Mouse (Mus musculus) embryonic facial prominence, embryonic 15.5 days (tissue): ENCODE data around the gene Lef1. TPM values are rescaled to one million over a fixed set of nuclear protein-coding genes. Genes with fewer than 3 reads are reported as not detected.

Source experiments
- ATAC-seq: fragments of 200-750 bp; cut with Nextera tagmentation; 2 replicates; pipeline ENCODE4 v1.8.0; 2017; ENCODE audit warnings: low read depth, moderate TSS enrichment; ENCODE audit not compliant: insufficient number of reproducible peaks, low FRiP score, low TSS enrichment
- H3K27ac ChIP-seq: fragments of 300-500 bp; sonication (generic); replicated peaks from 2 replicates; pipeline ENCODE4 v1.5.1; 2015; ENCODE audit warnings: mild to moderate bottlenecking, inconsistent platforms
- H3K27me3 ChIP-seq: fragments of 300-500 bp; sonication (generic); 2 replicates; pipeline ENCODE4 v1.6.1; 2015; ENCODE audit warnings: inconsistent platforms
- H3K36me3 ChIP-seq: fragments of 300-500 bp; sonication (generic); 2 replicates; pipeline ENCODE4 v1.6.1; 2015; ENCODE audit warnings: mild to moderate bottlenecking, inconsistent platforms
- H3K4me1 ChIP-seq: fragments of 300-500 bp; sonication (generic); 2 replicates; pipeline ENCODE4 v1.6.1; 2015; ENCODE audit warnings: inconsistent platforms
- H3K4me2 ChIP-seq: fragments of 300-500 bp; sonication (generic); replicated peaks from 2 replicates; pipeline ENCODE4 v1.6.1; 2015; ENCODE audit warnings: mild to moderate bottlenecking, inconsistent platforms
- H3K4me3 ChIP-seq: fragments of 300-500 bp; sonication (generic); replicated peaks from 2 replicates; pipeline ENCODE4 v1.5.1; 2015; ENCODE audit warnings: mild to moderate bottlenecking, inconsistent platforms
- H3K9ac ChIP-seq: fragments of 300-500 bp; sonication (generic); 2 replicates; pipeline ENCODE4 v1.6.1; 2015; ENCODE audit warnings: inconsistent platforms
- H3K9me3 ChIP-seq: fragments of 300-500 bp; sonication (generic); replicated peaks from 2 replicates; pipeline ENCODE4 v1.6.1; 2016; ENCODE audit warnings: inconsistent platforms
- WGBS: fragments of 180-500 bp; shearing (Covaris S2); methylation state at CpG from one replicate; pipeline ENCODE4 v1.1.7; 2015; 5-methylcytosine and 5-hydroxymethylcytosine counted together
- polyA plus RNA-seq: library from polyadenylated mRNA; unstranded; fragments of >200 nt; fragmentation: Nextera tagmentation; extraction: Ambion mirVana; gene quantifications from 2 replicates; pipeline ENCODE4 v1.2.1, GENCODE M21; 2015

The Lef1 gene
- polyA plus RNA-seq, 1 experiment from 2014 or later = 53.1 TPM

GRCm38 (mm10) chr3:131139345-131140090, 29.2 kb downstream of the Lef1 start:
- no peak for ATAC-seq
- Histone ChIP-seq H3K4me3 (no peak overlapping the region), H3K4me2 (no peak overlapping the region; the same call in 1 of the 2 replicates), H3K36me3 (no peaks in the 10 kb centered on the region), H3K4me1 (peaks cover 57% of the 10 kb centered on the region), H3K27me3 (no peaks in the 10 kb centered on the region), H3K27ac (peak overlapping the region; percentile 51; the same call in 1 of the 2 replicates), H3K9ac (no peak overlapping the region), H3K9me3 (no peaks in the 10 kb centered on the region)
- WGBS = 40% methylated on average over 14 of the region's 14 CpGs

GRCm38 (mm10) chr3:131140091-131140462, 29.8 kb downstream of the Lef1 start:
- H3K4me1 ChIP-seq = peaks cover 54% of the 10 kb centered on the region
- no peaks in the 10 kb centered on the region for H3K36me3 ChIP-seq
- 0 out of 2 replicates have a peak overlapping the region, but pooled peaks have one; percentile 31 for H3K27ac ChIP-seq
- no peak overlapping the region for H3K4me2 ChIP-seq
- H3K9ac ChIP-seq = no peak overlapping the region
- H3K4me3 ChIP-seq = no peak overlapping the region
- H3K9me3 ChIP-seq = no peaks in the 10 kb centered on the region
- no peaks in the 10 kb centered on the region for H3K27me3 ChIP-seq
- no peak for ATAC-seq
- 86% methylated on average over 7 of the region's 7 CpGs for WGBS

GRCm38 (mm10) chr3:131141546-131141945, 31.3 kb downstream of the Lef1 start:
- Histone ChIP-seq H3K27me3 (no peaks in the 10 kb centered on the region), H3K9me3 (no peaks in the 10 kb centered on the region), H3K9ac (no peak overlapping the region), H3K4me2 (no peak overlapping the region), H3K36me3 (no peaks in the 10 kb centered on the region), H3K4me3 (no peak overlapping the region), H3K4me1 (peaks cover 46% of the 10 kb centered on the region), H3K27ac (no peak overlapping the region)
- no peak for ATAC-seq
- 33% methylated on average over 4 of the region's 4 CpGs for WGBS

- H3K9me3 ChIP-seq = no peaks in the 10 kb centered on the region
- H3K4me2 ChIP-seq = no peak overlapping the region
- ATAC-seq = no peak
- H3K27ac ChIP-seq = no peak overlapping the region
- H3K27me3 ChIP-seq = no peaks in the 10 kb centered on the region
- H3K36me3 ChIP-seq = no peaks in the 10 kb centered on the region
- H3K9ac ChIP-seq = no peak overlapping the region
- WGBS = 67% methylated on average over 2 of the region's 2 CpGs
- H3K4me3 ChIP-seq = no peak overlapping the region
- H3K4me1 ChIP-seq = peaks cover 19% of the 10 kb centered on the region
Observed at GRCm38 (mm10) chr3:131144250-131144649, 34.0 kb downstream of the Lef1 start.

GRCm38 (mm10) chr3:131152921-131153320, 42.6 kb downstream of the Lef1 start:
- Histone ChIP-seq H3K4me2 (no peak overlapping the region), H3K9me3 (no peaks in the 10 kb centered on the region), H3K27ac (no peak overlapping the region), H3K36me3 (no peaks in the 10 kb centered on the region), H3K4me1 (peaks cover 28% of the 10 kb centered on the region), H3K4me3 (no peak overlapping the region), H3K9ac (no peak overlapping the region), H3K27me3 (no peaks in the 10 kb centered on the region)
- no peak for ATAC-seq
- 95% methylated on average over 4 of the region's 4 CpGs for WGBS

- Histone ChIP-seq H3K4me2 (no peak overlapping the region), H3K9me3 (no peaks in the 10 kb centered on the region), H3K9ac (no peak overlapping the region), H3K27me3 (no peaks in the 10 kb centered on the region), H3K36me3 (no peaks in the 10 kb centered on the region), H3K4me1 (peaks cover 29% of the 10 kb centered on the region), H3K27ac (no peak overlapping the region), H3K4me3 (no peak overlapping the region)
- 74% methylated on average over 4 of the region's 4 CpGs for WGBS
- no peak for ATAC-seq
Observed at GRCm38 (mm10) chr3:131153896-131154295, 43.6 kb downstream of the Lef1 start.

GRCm38 (mm10) chr3:131154576-131154975, 44.3 kb downstream of the Lef1 start:
- no peak for ATAC-seq
- WGBS = 72% methylated on average over 9 of the region's 9 CpGs
- H3K9ac ChIP-seq = no peak overlapping the region

GRCm38 (mm10) chr3:131155066-131155465, 44.8 kb downstream of the Lef1 start:
- no peak for ATAC-seq
- no peaks in the 10 kb centered on the region for H3K36me3 ChIP-seq
- H3K27ac ChIP-seq = no peak overlapping the region
- 62% methylated on average over 7 of the region's 7 CpGs for WGBS
- H3K27me3 ChIP-seq = no peaks in the 10 kb centered on the region
- H3K4me3 ChIP-seq = no peak overlapping the region
- no peak overlapping the region for H3K4me2 ChIP-seq
- H3K4me1 ChIP-seq = peaks cover 34% of the 10 kb centered on the region
- no peaks in the 10 kb centered on the region for H3K9me3 ChIP-seq
- H3K9ac ChIP-seq = no peak overlapping the region

More at GRCm38 (mm10) chr3:131154576-131154975, 44.3 kb downstream of the Lef1 start:
- Histone ChIP-seq H3K4me2 (no peak overlapping the region), H3K27me3 (no peaks in the 10 kb centered on the region), H3K36me3 (no peaks in the 10 kb centered on the region), H3K4me1 (peaks cover 34% of the 10 kb centered on the region), H3K27ac (no peak overlapping the region), H3K9me3 (no peaks in the 10 kb centered on the region), H3K4me3 (no peak overlapping the region)

GRCm38 (mm10) chr3:131155657-131156056, 45.4 kb downstream of the Lef1 start:
- H3K27me3 ChIP-seq = no peaks in the 10 kb centered on the region
- no peak overlapping the region for H3K9ac ChIP-seq
- H3K4me1 ChIP-seq = peaks cover 39% of the 10 kb centered on the region
- no peaks in the 10 kb centered on the region for H3K9me3 ChIP-seq
- ATAC-seq = no peak
- WGBS = 42% methylated on average over 3 of the region's 3 CpGs
- no peaks in the 10 kb centered on the region for H3K36me3 ChIP-seq
- no peak overlapping the region for H3K4me3 ChIP-seq
- H3K4me2 ChIP-seq = no peak overlapping the region
- no peak overlapping the region for H3K27ac ChIP-seq

- Histone ChIP-seq H3K9ac (no peak overlapping the region), H3K4me3 (no peak overlapping the region), H3K27me3 (no peaks in the 10 kb centered on the region), H3K36me3 (no peaks in the 10 kb centered on the region), H3K4me1 (peaks cover 46% of the 10 kb centered on the region), H3K4me2 (no peak overlapping the region; the same call in 1 of the 2 replicates), H3K9me3 (no peaks in the 10 kb centered on the region), H3K27ac (0 out of 2 replicates have a peak overlapping the region, but pooled peaks have one; percentile 36)
- 24% methylated on average over 11 of the region's 11 CpGs for WGBS
- no peak for ATAC-seq
Observed at GRCm38 (mm10) chr3:131156377-131156776, 46.1 kb downstream of the Lef1 start.

GRCm38 (mm10) chr3:131157471-131157870, 47.2 kb downstream of the Lef1 start:
- WGBS = 42% methylated on average over 7 of the region's 7 CpGs
- Histone ChIP-seq H3K4me1 (peaks cover 49% of the 10 kb centered on the region), H3K36me3 (no peaks in the 10 kb centered on the region), H3K9ac (no peak overlapping the region), H3K4me2 (no peak overlapping the region), H3K27me3 (no peaks in the 10 kb centered on the region), H3K27ac (no peak overlapping the region), H3K4me3 (no peak overlapping the region), H3K9me3 (no peaks in the 10 kb centered on the region)
- no peak for ATAC-seq
